Mouse (Mus musculus) G1E (cell line): ENCODE results near the gene Mrpl17. TPM values are rescaled to one million over a fixed set of nuclear protein-coding genes. Genes with fewer than 3 reads are reported as not detected.

Experiments
- ATAC-seq: 2 replicates; pipeline ENCODE4 v1.8.0; 2016; ENCODE audit warnings: mild to moderate bottlenecking; ENCODE audit not compliant: insufficient number of reproducible peaks, poor library complexity, low FRiP score, severe bottlenecking; ENCODE audit errors: extremely low read depth
- DNase-seq: peaks from one replicate; pipeline ENCODE4 v3.0.0; 2012; ENCODE audit warnings: low spot score
- H3K27me3 ChIP-seq: 2 replicates; pipeline ENCODE4 v1.6.1; 2012; ENCODE audit warnings: mild to moderate bottlenecking, low read length, inconsistent platforms; ENCODE audit not compliant: insufficient read depth
- H3K36me3 ChIP-seq: replicated peaks from 2 replicates; pipeline ENCODE3; 2012; ENCODE audit warnings: mild to moderate bottlenecking, inconsistent platforms
- H3K4me1 ChIP-seq: 2 replicates; pipeline ENCODE4 v1.6.1; 2012; ENCODE audit warnings: low read depth, low read length, inconsistent platforms, mixed read lengths; ENCODE audit not compliant: insufficient read depth
- H3K4me3 ChIP-seq: 2 replicates; pipeline ENCODE4 v1.5.1; 2012; ENCODE audit warnings: low read depth, mild to moderate bottlenecking, inconsistent platforms, low read length, moderate library complexity, mixed read lengths
- H3K9me3 ChIP-seq: replicated peaks from 2 replicates; pipeline ENCODE4 v1.6.1; 2012; ENCODE audit warnings: inconsistent platforms
- CTCF ChIP-seq: IDR thresholded peaks from 2 replicates; pipeline ENCODE4 v1.5.1; 2012; ENCODE audit warnings: low read depth, low read length, inconsistent platforms, mixed read lengths
- GATA1 ChIP-seq: IDR thresholded peaks from 2 replicates; pipeline ENCODE4 v1.6.1; 2012; ENCODE audit warnings: borderline replicate concordance, low read length, inconsistent platforms, mixed read lengths
- GATA2 ChIP-seq: IDR thresholded peaks from 2 replicates; pipeline ENCODE4 v1.6.1; 2012; ENCODE audit warnings: low read depth, low read length, inconsistent platforms, borderline replicate concordance
- POLR2AphosphoS5 ChIP-seq: IDR thresholded peaks from 2 replicates; pipeline ENCODE4 v1.6.1; 2012; ENCODE audit warnings: low read depth, low read length, inconsistent platforms; ENCODE audit not compliant: insufficient replicate concordance
- TAL1 ChIP-seq: conservative IDR thresholded peaks from 2 replicates; pipeline ENCODE4 v1.6.1; 2012; ENCODE audit warnings: low read depth, low read length, inconsistent platforms, mixed read lengths
- polyA plus RNA-seq: library from polyadenylated mRNA; stranded (reverse); fragments of >175 nt; gene quantifications from 2 replicates; pipeline ENCODE4 v1.2.3, GENCODE M21; 2012
- total RNA-seq, 2 experiments: library from RNA; stranded (forward) in 1 of 2; stranded (reverse) in 1 of 2; fragments of 200-1000 nt in 1 of 2; fragments of >200 nt in 1 of 2; fragmentation: Nextera tagmentation in 1 of 2; gene quantifications; 2 replicates each; pipeline ENCODE4 v1.2.3; 2014 to 2017

Gene Mrpl17
- total and polyA plus RNA-seq, 3 experiments: 50.3 to 162 (median 111) TPM

GRCm38 (mm10) chr7:105778553-105779265 lies 32.2 kb downstream of the Mrpl17 start:
- no peaks in the 10 kb centered on the region for H3K9me3 ChIP-seq
- peaks cover 13% of the 10 kb centered on the region for H3K4me1 ChIP-seq
- ATAC-seq (peak; percentile 67), DNase-seq (peak; percentile 22)
- TF ChIP-seq POLR2AphosphoS5 (no peak), GATA2 (no peak), TAL1 (no peak), CTCF (no peak), GATA1 (no peak)
- no peak overlapping the region for H3K4me3 ChIP-seq
- H3K36me3 ChIP-seq: no peaks in the 10 kb centered on the region
- H3K27me3 ChIP-seq: peaks cover 31% of the 10 kb centered on the region

GRCm38 (mm10) chr7:105777797-105778552 lies 32.9 kb downstream of the Mrpl17 start:
- Histone ChIP-seq H3K36me3 (no peaks in the 10 kb centered on the region), H3K4me3 (no peak overlapping the region; the same call in 1 of the 2 replicates), H3K4me1 (peaks cover 13% of the 10 kb centered on the region), H3K27me3 (peaks cover 28% of the 10 kb centered on the region), H3K9me3 (no peaks in the 10 kb centered on the region)
- ATAC-seq (peak; percentile 29; the same call in 1 of the 2 replicates), DNase-seq (no peak)
- TF ChIP-seq CTCF (no peak), GATA2 (no peak), GATA1 (no peak), POLR2AphosphoS5 (no peak), TAL1 (no peak)

GRCm38 (mm10) chr7:105777316-105777715 lies 33.6 kb downstream of the Mrpl17 start:
- Histone ChIP-seq H3K36me3 (no peaks in the 10 kb centered on the region), H3K4me1 (peaks cover 13% of the 10 kb centered on the region), H3K27me3 (peaks cover 30% of the 10 kb centered on the region), H3K9me3 (no peaks in the 10 kb centered on the region), H3K4me3 (no peak overlapping the region)
- TF ChIP-seq GATA2 (no peak), POLR2AphosphoS5 (no peak), GATA1 (no peak), CTCF (no peak)
- DNase-seq (no peak), ATAC-seq (no peak)

- H3K4me3 ChIP-seq: no peak overlapping the region
- DNase-seq: no peak
- H3K4me1 ChIP-seq: peaks cover 13% of the 10 kb centered on the region
- no peaks in the 10 kb centered on the region for H3K36me3 ChIP-seq
- ATAC-seq: no peak
- no peaks in the 10 kb centered on the region for H3K9me3 ChIP-seq
- TF ChIP-seq GATA2: no peak
- no peak for TF ChIP-seq GATA1
- no peak for TF ChIP-seq CTCF
- no peak for TF ChIP-seq TAL1
- TF ChIP-seq POLR2AphosphoS5: no peak
- H3K27me3 ChIP-seq: peaks cover 32% of the 10 kb centered on the region
Observed at GRCm38 (mm10) chr7:105776026-105776425, 34.9 kb downstream of the Mrpl17 start.

- TF ChIP-seq POLR2AphosphoS5: no peak
- no peak for TF ChIP-seq TAL1
- DNase-seq: no peak
- no peaks in the 10 kb centered on the region for H3K9me3 ChIP-seq
- H3K4me1 ChIP-seq: peaks cover 13% of the 10 kb centered on the region
- no peak for ATAC-seq
- peaks cover 32% of the 10 kb centered on the region for H3K27me3 ChIP-seq
- H3K4me3 ChIP-seq: no peak overlapping the region
- no peaks in the 10 kb centered on the region for H3K36me3 ChIP-seq
Observed at GRCm38 (mm10) chr7:105774661-105775060, 36.2 kb downstream of the Mrpl17 start.

GRCm38 (mm10) chr7:105773041-105773440 lies 37.9 kb downstream of the Mrpl17 start:
- H3K4me1 ChIP-seq: peaks cover 5% of the 10 kb centered on the region; the same call in 1 of the 2 replicates
- H3K36me3 ChIP-seq: no peaks in the 10 kb centered on the region
- no peak for TF ChIP-seq GATA2
- no peak for TF ChIP-seq GATA1
- TF ChIP-seq CTCF: no peak
- no peak for TF ChIP-seq TAL1
- TF ChIP-seq POLR2AphosphoS5: no peak
- H3K4me3 ChIP-seq: no peak overlapping the region
- ATAC-seq (no peak), DNase-seq (no peak)
- no peaks in the 10 kb centered on the region for H3K9me3 ChIP-seq
- peaks cover 28% of the 10 kb centered on the region for H3K27me3 ChIP-seq
